Mouse (Mus musculus) forebrain, embryonic 14.5 days (tissue): ENCODE measurements at regions not wholly inside any gene's neighbourhood (a gene's known extent, or its start where the extent isn't known, plus 50 kb on each side); places are given as distances from the start of the nearest gene placed in this dataset.
A peak's percentile ranks its signal among the peaks of the same experiment; 100 is the strongest.

ENCODE experiments used
- ATAC-seq: fragments of 200-750 bp; cut with Nextera tagmentation; 2 replicates; pipeline ENCODE4 v1.8.0; 2017; ENCODE audit warnings: mild to moderate bottlenecking, moderate library complexity
- DNase-seq: peaks from one replicate; pipeline ENCODE4 v3.0.0-alpha.2; 2015; ENCODE audit warnings: low spot score
- H3K27ac ChIP-seq: fragments of 300-500 bp; sonication (generic); 2 replicates; pipeline ENCODE4 v1.5.1; 2014; ENCODE audit warnings: low read depth, mild to moderate bottlenecking, control low read depth, low read length, moderate library complexity
- H3K27me3 ChIP-seq: fragments of 300-500 bp; sonication (generic); replicated peaks from 2 replicates; pipeline ENCODE4 v1.6.1; 2014; ENCODE audit warnings: low read length, control low read depth, mixed read lengths; ENCODE audit not compliant: control insufficient read depth, insufficient read depth
- H3K36me3 ChIP-seq: fragments of 300-500 bp; sonication (generic); 2 replicates; pipeline ENCODE4 v1.6.1; 2014; ENCODE audit warnings: low read length, control low read depth; ENCODE audit not compliant: control insufficient read depth, insufficient read depth
- H3K4me1 ChIP-seq: fragments of 300-500 bp; sonication (generic); 2 replicates; pipeline ENCODE4 v1.6.1; 2014; ENCODE audit warnings: antibody characterized with exemption, low read length, control low read depth; ENCODE audit not compliant: control insufficient read depth, insufficient read depth
- H3K4me2 ChIP-seq: fragments of 300-500 bp; sonication (generic); 2 replicates; pipeline ENCODE4 v1.6.1; 2014; ENCODE audit warnings: mild to moderate bottlenecking, control low read depth, low read length
- H3K4me3 ChIP-seq: fragments of 300-500 bp; sonication (generic); 2 replicates; pipeline ENCODE4 v1.5.1; 2014; ENCODE audit warnings: low read depth, low read length, control low read depth
- H3K9ac ChIP-seq: fragments of 300-500 bp; sonication (generic); 2 replicates; pipeline ENCODE4 v1.6.1; 2014; ENCODE audit warnings: mild to moderate bottlenecking, low read length, control low read depth, moderate library complexity
- H3K9me3 ChIP-seq: fragments of 300-500 bp; sonication (generic); replicated peaks from 2 replicates; pipeline ENCODE4 v1.6.1; 2016; ENCODE audit warnings: low read length, control low read depth, mixed read lengths; ENCODE audit not compliant: control insufficient read depth
- WGBS: fragments of 180-500 bp; shearing (Covaris S2); extraction: QIAGEN DNeasy Blood & Tissue Kit; methylation state at CpG from one replicate; pipeline ENCODE4 v1.1.7; 2014; 5-methylcytosine and 5-hydroxymethylcytosine counted together

DNA sequence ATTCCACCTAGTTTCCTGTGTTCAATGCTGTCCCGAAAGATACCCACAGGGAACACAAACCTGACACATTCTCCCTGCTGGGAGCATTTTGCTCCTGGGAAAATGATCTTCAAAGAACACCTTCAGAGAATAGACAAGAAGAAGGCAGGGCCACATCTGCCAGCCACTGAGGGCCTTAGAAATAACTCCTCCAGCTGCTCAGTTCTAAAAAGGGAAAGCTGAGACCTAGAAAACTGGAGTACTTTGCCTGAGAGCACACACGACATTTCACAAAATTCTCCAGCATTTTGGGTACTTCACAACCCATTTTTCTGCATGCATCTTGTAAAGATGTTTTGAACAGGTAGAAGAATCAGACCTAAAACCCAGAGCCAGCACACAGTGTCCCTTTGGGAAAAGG lies 519.6 kb downstream of the Insc start:
- no peak overlapping the region for H3K4me3 ChIP-seq
- no peaks in the 10 kb centered on the region for H3K36me3 ChIP-seq
- H3K9ac ChIP-seq, result no peak overlapping the region
- DNase-seq (no peak), ATAC-seq (no peak)
- no peaks in the 10 kb centered on the region; the same call in 1 of the 2 replicates for H3K4me1 ChIP-seq
- no peaks in the 10 kb centered on the region for H3K27me3 ChIP-seq
- no peaks in the 10 kb centered on the region for H3K9me3 ChIP-seq
- no peak overlapping the region for H3K4me2 ChIP-seq
- WGBS, result 83% methylated on average over 2 of the region's 2 CpGs
- H3K27ac ChIP-seq, result no peak overlapping the region

- DNase-seq, result no peak
- no peak for ATAC-seq
- H3K4me2 ChIP-seq, result no peak overlapping the region
- no peak overlapping the region for H3K27ac ChIP-seq
- no peaks in the 10 kb centered on the region for H3K4me1 ChIP-seq
- H3K9me3 ChIP-seq, result no peaks in the 10 kb centered on the region
- no peaks in the 10 kb centered on the region for H3K27me3 ChIP-seq
- 98% methylated on average over 4 of the region's 4 CpGs for WGBS
- H3K9ac ChIP-seq, result no peak overlapping the region
- H3K36me3 ChIP-seq, result no peaks in the 10 kb centered on the region
- H3K4me3 ChIP-seq, result no peak overlapping the region
Observed at GRCm38 (mm10) chr7:115266141-115266540, 522.6 kb downstream of the Insc start.

GRCm38 (mm10) chr7:115270803-115271202 lies 527.3 kb downstream of the Insc start:
- H3K4me2 ChIP-seq, result no peak overlapping the region
- no peaks in the 10 kb centered on the region for H3K9me3 ChIP-seq
- H3K27me3 ChIP-seq, result no peaks in the 10 kb centered on the region
- no peak overlapping the region for H3K9ac ChIP-seq
- no peaks in the 10 kb centered on the region for H3K4me1 ChIP-seq
- H3K4me3 ChIP-seq, result no peak overlapping the region
- 12% methylated on average over 2 of the region's 2 CpGs for WGBS
- H3K36me3 ChIP-seq, result no peaks in the 10 kb centered on the region
- no peak overlapping the region for H3K27ac ChIP-seq
- no peak for ATAC-seq
- no peak for DNase-seq

DNA sequence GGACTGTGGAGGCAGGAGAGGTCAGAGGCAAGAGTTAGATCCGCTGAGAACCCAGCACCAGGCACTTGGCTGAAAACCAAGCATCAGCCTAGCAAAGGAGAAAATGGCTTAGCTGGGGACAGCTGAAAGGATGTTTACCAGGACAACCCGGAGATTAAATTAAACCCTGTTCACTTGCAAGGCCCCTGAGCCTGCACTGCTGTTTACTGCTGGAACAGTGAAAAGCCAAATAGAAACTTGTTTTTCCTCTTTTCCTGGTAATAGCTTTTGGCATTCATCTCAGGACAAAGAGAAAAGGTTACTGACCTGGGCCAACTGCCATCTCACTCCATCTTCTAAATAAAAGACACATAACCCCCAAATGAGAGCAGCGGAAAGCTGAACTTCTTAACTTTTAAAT lies 531.3 kb downstream of the Insc start:
- 36% methylated on average over 3 of the region's 3 CpGs for WGBS

DNA sequence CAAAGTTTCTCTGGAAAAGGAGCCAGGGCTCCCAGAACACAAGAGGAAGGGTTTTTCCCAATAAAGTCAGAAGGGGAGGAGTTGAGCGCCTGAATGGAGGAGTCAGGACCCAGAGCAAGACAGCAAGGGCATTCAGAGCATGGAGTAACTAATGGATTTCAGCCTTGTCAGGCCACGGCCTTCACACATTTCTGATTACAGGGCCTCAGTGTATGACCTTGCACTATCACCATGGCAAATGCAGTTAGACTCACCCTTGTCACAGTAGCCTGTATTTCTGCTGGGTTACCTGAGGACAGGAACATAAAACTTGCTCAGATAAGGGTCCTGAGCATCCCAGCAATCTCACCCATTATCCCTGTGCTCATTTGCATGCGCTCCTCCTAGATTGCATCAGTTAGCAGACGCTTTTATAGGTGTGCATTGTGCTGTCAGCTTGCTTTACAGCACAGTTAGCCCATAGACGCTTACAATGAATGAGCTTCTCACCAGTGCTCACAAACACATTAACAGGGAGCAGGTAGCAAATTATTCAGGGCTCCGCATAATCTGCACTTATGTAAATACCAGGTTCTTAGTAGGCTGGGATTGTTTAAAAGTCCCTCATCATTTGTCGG lies 547.4 kb downstream of the Insc start:
- no peak overlapping the region for H3K4me3 ChIP-seq
- no peak for ATAC-seq
- H3K9me3 ChIP-seq, result no peaks in the 10 kb centered on the region
- H3K27me3 ChIP-seq, result no peaks in the 10 kb centered on the region
- H3K4me1 ChIP-seq, result no peaks in the 10 kb centered on the region
- 32% methylated on average over 7 of the region's 7 CpGs for WGBS
- H3K27ac ChIP-seq, result no peak overlapping the region
- no peak overlapping the region for H3K9ac ChIP-seq
- peak; percentile 22 for DNase-seq
- no peaks in the 10 kb centered on the region for H3K36me3 ChIP-seq
- no peak overlapping the region for H3K4me2 ChIP-seq

More for the DNA sequence above, 531.3 kb downstream of the Insc start:
- no peak for ATAC-seq
- no peaks in the 10 kb centered on the region for H3K4me1 ChIP-seq
- DNase-seq, result no peak
- no peaks in the 10 kb centered on the region for H3K9me3 ChIP-seq
- no peak overlapping the region for H3K4me3 ChIP-seq
- H3K4me2 ChIP-seq, result no peak overlapping the region
- no peaks in the 10 kb centered on the region for H3K27me3 ChIP-seq
- no peak overlapping the region for H3K9ac ChIP-seq
- no peak overlapping the region for H3K27ac ChIP-seq
- no peaks in the 10 kb centered on the region for H3K36me3 ChIP-seq

- no peaks in the 10 kb centered on the region for H3K27me3 ChIP-seq
- H3K4me3 ChIP-seq, result no peak overlapping the region
- H3K9ac ChIP-seq, result no peak overlapping the region
- WGBS, result 55% methylated on average over 10 of the region's 10 CpGs
- H3K9me3 ChIP-seq, result no peaks in the 10 kb centered on the region
- no peak overlapping the region for H3K27ac ChIP-seq
- no peaks in the 10 kb centered on the region for H3K36me3 ChIP-seq
- ATAC-seq (no peak), DNase-seq (peak; percentile 33)
- no peaks in the 10 kb centered on the region for H3K4me1 ChIP-seq
- no peak overlapping the region for H3K4me2 ChIP-seq
Observed at GRCm38 (mm10) chr7:115294655-115295230, 551.2 kb downstream of the Insc start.

DNA sequence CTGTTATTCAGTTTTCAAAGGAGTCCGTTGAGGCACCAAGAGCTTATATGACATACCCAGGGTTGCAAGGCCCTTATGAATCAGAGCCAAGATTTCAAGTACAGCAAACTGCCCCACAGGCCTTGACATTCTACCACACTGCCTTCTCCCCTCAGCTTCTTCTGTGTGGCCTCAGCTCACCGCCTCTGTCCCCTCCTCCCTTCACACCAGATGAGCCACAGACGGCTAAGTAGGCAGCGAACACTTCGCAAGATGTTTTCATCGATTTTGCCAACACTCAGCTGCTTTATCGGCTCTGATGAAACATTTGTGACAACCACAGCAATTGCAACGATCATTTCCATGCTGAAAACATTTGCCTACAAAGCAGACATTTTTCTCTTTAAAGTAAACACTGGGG lies 556.7 kb downstream of the Insc start:
- H3K27ac ChIP-seq, result no peak overlapping the region
- DNase-seq, result peak; percentile 15
- H3K9ac ChIP-seq, result no peak overlapping the region
- H3K27me3 ChIP-seq, result no peaks in the 10 kb centered on the region
- WGBS, result 86% methylated on average over 8 of the region's 8 CpGs
- no peak overlapping the region for H3K4me3 ChIP-seq
- no peaks in the 10 kb centered on the region for H3K9me3 ChIP-seq
- no peak overlapping the region for H3K4me2 ChIP-seq
- no peaks in the 10 kb centered on the region for H3K4me1 ChIP-seq
- no peaks in the 10 kb centered on the region for H3K36me3 ChIP-seq
- ATAC-seq, result no peak

GRCm38 (mm10) chr7:115308377-115308776 lies 564.9 kb downstream of the Insc start:
- Histone ChIP-seq H3K36me3 (no peaks in the 10 kb centered on the region), H3K27ac (no peak overlapping the region), H3K9me3 (no peaks in the 10 kb centered on the region), H3K4me1 (peaks cover 9% of the 10 kb centered on the region), H3K4me2 (no peak overlapping the region), H3K4me3 (no peak overlapping the region), H3K27me3 (no peaks in the 10 kb centered on the region), H3K9ac (no peak overlapping the region)
- no peak for DNase-seq
- ATAC-seq, result no peak
- 94% methylated on average over 4 of the region's 4 CpGs for WGBS

- H3K27ac ChIP-seq, result no peak overlapping the region
- H3K36me3 ChIP-seq, result no peaks in the 10 kb centered on the region
- H3K9ac ChIP-seq, result no peak overlapping the region
- H3K4me1 ChIP-seq, result peaks cover 9% of the 10 kb centered on the region
- WGBS, result 44% methylated on average over 5 of the region's 5 CpGs
- H3K4me3 ChIP-seq, result no peak overlapping the region
- DNase-seq, result peak; percentile 88
- H3K4me2 ChIP-seq, result no peak overlapping the region
- ATAC-seq, result peak; percentile 72
- H3K27me3 ChIP-seq, result no peaks in the 10 kb centered on the region
- no peaks in the 10 kb centered on the region for H3K9me3 ChIP-seq
Observed at GRCm38 (mm10) chr7:115310400-115311225, 567.1 kb downstream of the Insc start.
